Mouse (Mus musculus) MEL (cell line): Measurements from ENCODE around the gene Gorasp1. TPM values are rescaled to one million over a fixed set of nuclear protein-coding genes. Genes with fewer than 3 reads are reported as not detected.
A peak's percentile ranks its signal among the peaks of the same experiment; 100 is the strongest.

Experiments used
- DNase-seq: peaks from one replicate; pipeline ENCODE4 v3.0.0; 2011; ENCODE audit warnings: low read depth, low spot score
- H3K27ac ChIP-seq: 2 replicates; pipeline ENCODE4 v1.5.1; 2012; ENCODE audit warnings: low read depth, mild to moderate bottlenecking, control low read depth, low read length, moderate library complexity; ENCODE audit not compliant: control insufficient read depth
- H3K27me3 ChIP-seq, 2 experiments: fragments of 150-350 bp in 1 of 2; sonication (generic) in 1 of 2; 2 replicates each; pipeline ENCODE4 v1.6.1; 2012; ENCODE audit warnings: low read length in 2 of 2, mild to moderate bottlenecking in 2 of 2, improper control_type of control experiment in 1 of 2, moderate library complexity in 1 of 2; ENCODE audit not compliant: insufficient read depth in 2 of 2, control insufficient read depth in 1 of 2
- H3K36me3 ChIP-seq, 2 experiments: 2 replicates each; pipeline ENCODE4 v1.6.1; 2012 to 2014; ENCODE audit warnings: low read length in 2 of 2, improper control_type of control experiment in 1 of 2, inconsistent platforms in 1 of 2, mild to moderate bottlenecking in 1 of 2; ENCODE audit not compliant: insufficient read depth in 2 of 2, control insufficient read depth in 1 of 2
- H3K4me1 ChIP-seq, 2 experiments: fragments of 150-350 bp in 1 of 2; sonication (generic) in 1 of 2; 2 replicates each; pipeline ENCODE4 v1.6.1; 2012; ENCODE audit warnings: low read length in 2 of 2, improper control_type of control experiment in 1 of 2, mild to moderate bottlenecking in 1 of 2; ENCODE audit not compliant: insufficient read depth in 2 of 2, control insufficient read depth in 1 of 2
- H3K4me3 ChIP-seq, 2 experiments: fragments of 150-350 bp in 1 of 2; sonication (generic) in 1 of 2; 2 replicates each; pipeline ENCODE4 v1.5.1; 2012; ENCODE audit warnings: low read depth in 2 of 2, low read length in 2 of 2, mild to moderate bottlenecking in 2 of 2, moderate library complexity in 2 of 2, control low read depth in 1 of 2, improper control_type of control experiment in 1 of 2; ENCODE audit not compliant: control insufficient read depth in 1 of 2, insufficient read depth in 1 of 2
- H3K79me2 ChIP-seq: 2 replicates; pipeline ENCODE4 v1.6.1; 2012; ENCODE audit warnings: mild to moderate bottlenecking, low read length, moderate library complexity; ENCODE audit not compliant: control insufficient read depth, poor library complexity, insufficient read depth
- H3K9ac ChIP-seq: 2 replicates; pipeline ENCODE4 v1.6.1; 2012; ENCODE audit warnings: low read depth, mild to moderate bottlenecking, control low read depth, low read length, moderate library complexity; ENCODE audit not compliant: control insufficient read depth, poor library complexity, severe bottlenecking
- H3K9me3 ChIP-seq: fragments of 150-350 bp; sonication (generic); replicated peaks from 2 replicates; pipeline ENCODE4 v1.6.1; 2012; ENCODE audit warnings: mild to moderate bottlenecking, low read length, improper control_type of control experiment, moderate library complexity; ENCODE audit not compliant: insufficient read depth
- BHLHE40 ChIP-seq: IDR thresholded peaks from 2 replicates; pipeline ENCODE4 v1.6.1; 2012; ENCODE audit warnings: low read depth, mild to moderate bottlenecking, inconsistent platforms, low read length, improper control_type of control experiment, borderline replicate concordance
- CHD1 ChIP-seq: IDR thresholded peaks from 2 replicates; pipeline ENCODE4 v1.6.1; 2012; ENCODE audit warnings: low read depth, mild to moderate bottlenecking, inconsistent platforms, low read length, improper control_type of control experiment
- CHD2 ChIP-seq: IDR thresholded peaks from 2 replicates; pipeline ENCODE4 v1.6.1; 2011; ENCODE audit warnings: low read length, improper control_type of control experiment
- CTCF ChIP-seq, 3 experiments: IDR thresholded peaks in 2 of 3; conservative IDR thresholded peaks in 1 of 3; 2 replicates each; pipeline ENCODE4 v1.5.1; 2011 to 2012; ENCODE audit warnings: low read length in 3 of 3, low read depth in 2 of 3, mild to moderate bottlenecking in 2 of 3, improper control_type of control experiment in 1 of 3, inconsistent platforms in 1 of 3, mixed read lengths in 1 of 3, moderate library complexity in 1 of 3; ENCODE audit not compliant: control insufficient read depth in 1 of 3, insufficient read depth in 1 of 3, poor library complexity in 1 of 3, severe bottlenecking in 1 of 3
- E2F4 ChIP-seq: IDR thresholded peaks from 2 replicates; pipeline ENCODE4 v1.6.1; 2011; ENCODE audit warnings: low read depth, low read length, improper control_type of control experiment, borderline replicate concordance
- ETS1 ChIP-seq: IDR thresholded peaks from 2 replicates; pipeline ENCODE4 v1.6.1; 2012; ENCODE audit warnings: low read depth, mild to moderate bottlenecking, inconsistent platforms, low read length, improper control_type of control experiment, moderate library complexity
- GABPA ChIP-seq: IDR thresholded peaks from 2 replicates; pipeline ENCODE4 v1.6.1; 2012; ENCODE audit warnings: low read depth, mild to moderate bottlenecking, inconsistent platforms, low read length, improper control_type of control experiment, moderate library complexity
- HCFC1 ChIP-seq: IDR thresholded peaks from 2 replicates; pipeline ENCODE4 v1.6.1; 2012; ENCODE audit warnings: low read depth, mild to moderate bottlenecking, inconsistent platforms, low read length, improper control_type of control experiment, moderate library complexity
- JUND ChIP-seq: IDR thresholded peaks from 2 replicates; pipeline ENCODE4 v1.6.1; 2011; ENCODE audit warnings: low read depth, mild to moderate bottlenecking, improper control_type of control experiment, low read length
- KAT2A ChIP-seq: conservative IDR thresholded peaks from 2 replicates; pipeline ENCODE4 v1.6.1; 2012; ENCODE audit warnings: low read depth, low read length, improper control_type of control experiment, inconsistent platforms
- MAX ChIP-seq: IDR thresholded peaks from 2 replicates; pipeline ENCODE4 v1.6.1; 2011; ENCODE audit warnings: low read length, improper control_type of control experiment
- MAZ ChIP-seq: IDR thresholded peaks from 2 replicates; pipeline ENCODE4 v1.6.1; 2012; ENCODE audit warnings: low read depth, mild to moderate bottlenecking, inconsistent platforms, low read length, improper control_type of control experiment
- MEF2A ChIP-seq: IDR thresholded peaks from 2 replicates; pipeline ENCODE4 v1.6.1; 2014; ENCODE audit warnings: low read depth, mild to moderate bottlenecking, inconsistent platforms, low read length, improper control_type of control experiment; ENCODE audit not compliant: poor library complexity, insufficient replicate concordance, severe bottlenecking; ENCODE audit errors: extremely low read depth
- MYC ChIP-seq: IDR thresholded peaks from 2 replicates; pipeline ENCODE4 v1.6.1; 2011; ENCODE audit warnings: low read depth, mild to moderate bottlenecking, low read length, improper control_type of control experiment, moderate library complexity
- NELFE ChIP-seq: IDR thresholded peaks from 2 replicates; pipeline ENCODE4 v1.6.1; 2011; ENCODE audit warnings: low read depth, low read length, improper control_type of control experiment
- POLR2AphosphoS5 ChIP-seq: IDR thresholded peaks from 2 replicates; pipeline ENCODE4 v1.6.1; 2012; ENCODE audit warnings: low read depth, borderline replicate concordance, mild to moderate bottlenecking, inconsistent platforms, low read length, moderate library complexity, mixed read lengths
- RAD21 ChIP-seq: IDR thresholded peaks from 2 replicates; pipeline ENCODE4 v1.6.1; 2011; ENCODE audit warnings: mild to moderate bottlenecking, low read depth, low read length, improper control_type of control experiment
- RCOR1 ChIP-seq: IDR thresholded peaks from 2 replicates; pipeline ENCODE4 v1.6.1; 2012; ENCODE audit warnings: low read depth, mild to moderate bottlenecking, inconsistent platforms, low read length, improper control_type of control experiment
- SIN3A ChIP-seq: IDR thresholded peaks from 2 replicates; pipeline ENCODE4 v1.6.1; 2012; ENCODE audit warnings: low read length, improper control_type of control experiment, inconsistent platforms
- SMC3 ChIP-seq: IDR thresholded peaks from 2 replicates; pipeline ENCODE4 v1.6.1; 2011; ENCODE audit warnings: low read depth, low read length, improper control_type of control experiment
- TBP ChIP-seq: IDR thresholded peaks from 2 replicates; pipeline ENCODE4 v1.8.0; 2011; ENCODE audit warnings: low read depth, low read length, improper control_type of control experiment
- UBTF ChIP-seq: IDR thresholded peaks from 2 replicates; pipeline ENCODE4 v1.6.1; 2012; ENCODE audit warnings: low read depth, mild to moderate bottlenecking, inconsistent platforms, low read length, improper control_type of control experiment, moderate library complexity, borderline replicate concordance; ENCODE audit not compliant: insufficient read depth
- ZC3H11A ChIP-seq: IDR thresholded peaks from 2 replicates; pipeline ENCODE4 v1.6.1; 2012; ENCODE audit warnings: low read depth, mild to moderate bottlenecking, inconsistent platforms, low read length, improper control_type of control experiment
- ZMIZ1 ChIP-seq: IDR thresholded peaks from 2 replicates; pipeline ENCODE4 v1.6.1; 2012; ENCODE audit warnings: low read depth, mild to moderate bottlenecking, inconsistent platforms, low read length, improper control_type of control experiment, moderate library complexity
- ZNF384 ChIP-seq: IDR thresholded peaks from 2 replicates; pipeline ENCODE4 v1.6.1; 2012; ENCODE audit warnings: low read depth, mild to moderate bottlenecking, inconsistent platforms, low read length, improper control_type of control experiment
- polyA plus RNA-seq, 2 experiments: library from polyadenylated mRNA; stranded (reverse) in 1 of 2; unstranded in 1 of 2; fragments of >175 nt in 1 of 2; fragments of >200 nt in 1 of 2; gene quantifications; 2 replicates each; pipeline versions ENCODE4 v1.2.1 to v1.2.4; 2012; ENCODE audit warnings: low replicate concordance in 2 of 2, low read depth in 1 of 2; ENCODE audit not compliant: insufficient read length in 2 of 2, insufficient read depth in 1 of 2, missing spikeins in 1 of 2
- total RNA-seq: library from RNA; depleted of rRNA; stranded (reverse); fragments of 300-350 nt; gene quantifications from 2 replicates; pipeline ENCODE4 v1.2.3, GENCODE M21; 2012

Gorasp1 gene
- total and polyA plus RNA-seq, 3 experiments, result 18.3 to 21.9 TPM; not detected in 1

DNA sequence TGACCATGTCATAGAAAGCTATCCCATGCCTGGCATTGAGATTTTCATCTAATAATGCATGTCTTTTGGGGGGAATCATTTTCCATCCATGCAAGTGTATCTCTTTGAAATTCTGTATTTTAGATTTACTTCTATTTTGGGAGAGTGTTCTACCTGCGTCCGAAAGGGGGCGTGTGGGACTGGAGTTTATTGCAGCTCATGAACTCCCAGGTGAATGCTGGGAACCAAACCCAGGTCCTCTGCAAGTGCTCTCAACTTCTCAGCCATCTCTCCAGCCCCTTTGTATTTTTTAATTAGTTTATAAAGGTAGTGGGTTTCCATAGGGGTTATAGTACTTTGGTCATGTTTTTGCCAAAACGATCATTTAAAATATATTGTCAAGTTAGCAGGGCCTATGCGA lies 43.5 kb downstream of the Gorasp1 start:
- peak overlapping the region in 1 of 2 experiments; percentile 61; a peak in 2 of 4 replicates for H3K4me3 ChIP-seq
- peaks cover 29% of the 10 kb centered on the region for H3K79me2 ChIP-seq
- TF ChIP-seq CTCF (IDR thresholded peaks at IDR 0.05 in 2 of 3, conservative IDR thresholded peaks at IDR 0.05 in 1 of 3; ENCODE audit: control insufficient read depth in 1 of 3, insufficient read depth in 1 of 3, low read depth in 2 of 3, low read length in 3 of 3, poor library complexity in 1 of 3, severe bottlenecking in 1 of 3) (peak; percentile 19 to 49 (median 37); a peak in 5 of 6 replicates), RAD21 (peak; percentile 12), SMC3 (0 out of 2 replicates have a peak, but pooled peaks have one; percentile 8), RCOR1 (no peak)
- TF ChIP-seq, all 39 proteins: peak for 3
- H3K9ac ChIP-seq, result peak overlapping the region; percentile 87
- peak; percentile 65 for DNase-seq
- H3K27me3 ChIP-seq, result no peaks in the 10 kb centered on the region
- peak overlapping the region; percentile 93 for H3K27ac ChIP-seq
- H3K36me3 ChIP-seq, result peaks cover 0 to 9% of the 10 kb centered on the region in 2 experiments; a peak in 2 of 4 replicates
- H3K4me1 ChIP-seq, result peaks cover 0 to 5% of the 10 kb centered on the region in 2 experiments; a peak in 2 of 4 replicates
- H3K9me3 ChIP-seq, result no peaks in the 10 kb centered on the region

DNA sequence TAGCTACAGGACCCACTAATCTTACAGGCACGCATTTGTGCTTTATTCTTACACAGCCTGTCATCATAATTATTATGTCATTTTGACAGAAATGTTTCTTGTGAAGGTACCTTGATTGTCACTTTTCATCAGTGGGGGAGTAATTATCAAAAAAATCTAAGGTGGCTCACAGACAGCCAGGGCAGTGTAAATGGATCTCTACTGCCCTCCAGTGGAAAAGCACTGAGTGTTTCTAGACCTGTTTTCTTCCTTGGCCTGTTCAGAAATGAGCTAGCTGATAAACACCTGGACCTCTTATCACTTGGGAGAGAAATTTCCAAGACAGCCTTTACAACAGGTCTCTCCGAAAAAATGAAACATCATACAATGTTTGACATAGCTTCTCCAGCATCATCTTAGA lies 46.7 kb downstream of the Gorasp1 start:
- Histone ChIP-seq H3K36me3 (peaks cover 0 to 5% of the 10 kb centered on the region in 2 experiments; a peak in 2 of 4 replicates), H3K4me3 (no peak overlapping the region), H3K9me3 (no peaks in the 10 kb centered on the region), H3K4me1 (peaks cover 0 to 2% of the 10 kb centered on the region in 2 experiments; a peak in 2 of 4 replicates), H3K9ac (no peak overlapping the region), H3K27me3 (no peaks in the 10 kb centered on the region), H3K27ac (no peak overlapping the region), H3K79me2 (peaks cover 8% of the 10 kb centered on the region)
- peak; percentile 59 for DNase-seq
- TF ChIP-seq KAT2A, result no peak
- no peak for TF ChIP-seq ETS1
- no peak for TF ChIP-seq MEF2A
- TF ChIP-seq ZC3H11A, result peak; percentile 39; the same call in 1 of the 2 replicates
- no peak for TF ChIP-seq MAZ
- TF ChIP-seq JUND, result no peak
- TF ChIP-seq BHLHE40, result no peak
- TF ChIP-seq CTCF (IDR thresholded peaks at IDR 0.05 in 2 of 3, conservative IDR thresholded peaks at IDR 0.05 in 1 of 3; ENCODE audit: control insufficient read depth in 1 of 3, insufficient read depth in 1 of 3, low read depth in 2 of 3, low read length in 3 of 3, poor library complexity in 1 of 3, severe bottlenecking in 1 of 3), result peak; percentile 51 to 80 (median 69)
- no peak for TF ChIP-seq CHD1
- TF ChIP-seq MYC, result no peak
- no peak for TF ChIP-seq NELFE
- TF ChIP-seq E2F4, result no peak
- no peak for TF ChIP-seq ZMIZ1
- no peak for TF ChIP-seq TBP
- TF ChIP-seq SIN3A, result 0 out of 2 replicates have a peak, but pooled peaks have one; percentile 33
- TF ChIP-seq POLR2AphosphoS5, result no peak
- peak; percentile 60 for TF ChIP-seq SMC3
- TF ChIP-seq RCOR1, result no peak
- no peak for TF ChIP-seq GABPA
- no peak for TF ChIP-seq HCFC1
- peak; percentile 64 for TF ChIP-seq ZNF384
- no peak for TF ChIP-seq MAX
- no peak for TF ChIP-seq UBTF
- TF ChIP-seq CHD2, result no peak
- TF ChIP-seq RAD21, result peak; percentile 83
